Mouse (Mus musculus) cerebellum, postnatal 4 days (tissue): ENCODE results near the gene Tbxas1.
A peak's percentile ranks its signal among the peaks of the same experiment; 100 is the strongest.

Source experiments
- DNase-seq, 2 experiments: peaks; one replicate each; pipeline ENCODE4 v3.0.0; 2022; ENCODE audit warnings: low spot score in 2 of 2, mixed read lengths in 1 of 2

Tbxas1 gene

GRCm38 (mm10) chr6:39050836-39051235 is 175.6 kb downstream of the Tbxas1 start:
- no peak for DNase-seq

- DNase-seq, result no peak
These were observed 176.8 kb downstream of the Tbxas1 start for GRCm38 (mm10) chr6:39051799-39052556.

- DNase-seq, result peak in 1 of 2 experiments; percentile 54
These were observed 177.4 kb downstream of the Tbxas1 start for GRCm38 (mm10) chr6:39052636-39053035.

DNA sequence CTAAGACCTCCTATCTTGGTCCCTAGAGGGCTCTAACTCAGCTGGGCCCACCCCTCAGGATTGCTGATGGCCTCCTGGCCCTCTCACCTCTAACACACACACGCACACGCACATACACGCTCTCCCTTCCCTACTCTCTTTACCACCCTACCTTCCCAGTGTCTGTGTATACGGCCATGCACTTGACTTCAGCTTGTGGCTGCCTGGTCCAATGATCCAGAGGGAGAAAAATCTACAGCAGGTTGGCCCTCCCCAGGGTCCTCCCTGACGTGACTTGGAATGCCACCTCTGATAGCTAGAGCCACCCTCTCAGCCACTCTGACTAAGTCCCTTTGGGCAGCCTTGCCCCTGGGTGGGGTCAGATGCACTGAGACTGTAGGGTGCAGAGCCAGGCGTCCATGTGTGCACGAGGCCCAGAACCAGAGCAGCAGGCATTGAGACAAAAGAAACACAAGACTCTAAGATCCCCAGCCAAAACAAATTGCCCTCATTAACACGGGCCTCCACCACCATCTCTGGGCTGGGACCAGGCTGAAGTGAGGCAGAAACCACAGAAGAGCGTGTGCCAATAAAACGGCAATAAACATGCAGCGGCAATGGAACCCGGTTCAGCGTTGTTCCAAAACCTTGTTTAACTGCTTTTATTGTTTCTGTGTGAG is 179.1 kb downstream of the Tbxas1 start:
- DNase-seq, result no peak

DNA sequence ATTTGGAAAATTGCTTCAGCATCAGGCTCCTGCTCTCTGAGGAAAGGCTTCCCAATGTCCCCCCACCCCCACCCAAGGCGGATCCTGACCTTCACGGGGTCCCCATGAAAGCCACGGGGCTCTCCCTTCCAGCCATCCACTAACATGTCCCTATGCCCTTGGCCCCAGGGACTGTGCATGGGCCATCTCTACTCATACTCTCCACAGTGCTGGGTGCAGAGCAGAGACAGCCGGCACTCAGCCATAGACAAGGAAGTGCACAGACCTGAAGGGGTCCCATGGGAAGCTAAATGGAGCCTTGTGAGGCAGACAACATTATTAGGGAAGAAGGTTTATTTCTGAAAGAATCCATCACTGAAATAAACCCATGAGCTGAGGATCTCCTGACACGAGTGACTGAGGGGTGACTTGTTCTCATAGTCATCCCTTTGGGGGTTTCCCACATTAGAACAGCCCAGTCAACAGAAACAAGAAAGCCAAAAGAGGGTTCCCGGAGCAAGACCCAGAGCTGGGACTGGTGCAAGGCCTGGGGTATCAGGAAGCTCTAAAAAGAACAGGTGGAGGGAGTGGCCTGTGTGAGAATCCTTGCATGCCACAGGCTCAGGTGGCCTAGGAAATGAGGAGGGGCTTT is 179.8 kb downstream of the Tbxas1 start:
- no peak for DNase-seq

DNA sequence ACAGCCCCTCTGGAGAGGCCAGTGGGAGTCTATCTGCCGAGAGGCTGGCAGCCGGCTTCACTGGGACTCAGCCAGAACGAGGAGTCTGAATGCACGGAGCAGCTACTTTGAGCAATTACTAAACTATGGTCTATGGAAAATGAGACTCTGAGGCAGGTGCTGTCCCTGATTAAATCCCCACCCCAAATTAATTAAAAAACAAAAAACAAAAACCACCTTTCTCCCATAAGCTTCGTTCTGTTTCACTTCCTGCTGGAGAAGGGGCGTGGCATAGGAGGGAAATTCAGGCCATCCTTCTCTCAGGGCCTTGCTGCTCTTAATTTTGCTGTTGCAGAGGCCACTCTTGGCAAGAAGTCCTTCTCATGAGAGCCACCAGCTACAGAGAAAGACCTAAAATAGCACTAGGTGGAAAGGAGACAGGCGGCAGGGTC is 180.6 kb downstream of the Tbxas1 start:
- DNase-seq, result no peak

GRCm38 (mm10) chr6:39057161-39057560 is 182.0 kb downstream of the Tbxas1 start:
- DNase-seq, result no peak

DNA sequence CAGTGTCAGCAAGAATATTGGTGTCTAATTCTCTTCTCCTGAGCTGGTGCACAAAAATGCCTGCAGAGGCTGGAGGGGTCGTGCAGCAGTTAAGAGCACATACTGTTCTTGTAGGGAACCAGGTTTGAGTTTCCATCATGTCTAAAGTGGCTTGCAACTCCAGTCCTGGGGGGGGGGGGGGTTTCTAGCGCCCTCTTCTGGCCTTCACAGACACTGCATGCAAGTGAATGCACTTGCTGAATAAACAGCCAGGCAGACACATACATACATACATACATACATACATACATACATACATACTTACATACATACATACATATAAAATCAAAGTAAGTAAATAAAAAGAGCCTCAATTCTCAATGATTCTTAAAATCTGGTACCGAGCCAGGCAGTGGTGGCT is 183.2 kb downstream of the Tbxas1 start:
- no peak for DNase-seq

GRCm38 (mm10) chr6:39058936-39059335 is 183.7 kb downstream of the Tbxas1 start:
- DNase-seq, result no peak

DNA sequence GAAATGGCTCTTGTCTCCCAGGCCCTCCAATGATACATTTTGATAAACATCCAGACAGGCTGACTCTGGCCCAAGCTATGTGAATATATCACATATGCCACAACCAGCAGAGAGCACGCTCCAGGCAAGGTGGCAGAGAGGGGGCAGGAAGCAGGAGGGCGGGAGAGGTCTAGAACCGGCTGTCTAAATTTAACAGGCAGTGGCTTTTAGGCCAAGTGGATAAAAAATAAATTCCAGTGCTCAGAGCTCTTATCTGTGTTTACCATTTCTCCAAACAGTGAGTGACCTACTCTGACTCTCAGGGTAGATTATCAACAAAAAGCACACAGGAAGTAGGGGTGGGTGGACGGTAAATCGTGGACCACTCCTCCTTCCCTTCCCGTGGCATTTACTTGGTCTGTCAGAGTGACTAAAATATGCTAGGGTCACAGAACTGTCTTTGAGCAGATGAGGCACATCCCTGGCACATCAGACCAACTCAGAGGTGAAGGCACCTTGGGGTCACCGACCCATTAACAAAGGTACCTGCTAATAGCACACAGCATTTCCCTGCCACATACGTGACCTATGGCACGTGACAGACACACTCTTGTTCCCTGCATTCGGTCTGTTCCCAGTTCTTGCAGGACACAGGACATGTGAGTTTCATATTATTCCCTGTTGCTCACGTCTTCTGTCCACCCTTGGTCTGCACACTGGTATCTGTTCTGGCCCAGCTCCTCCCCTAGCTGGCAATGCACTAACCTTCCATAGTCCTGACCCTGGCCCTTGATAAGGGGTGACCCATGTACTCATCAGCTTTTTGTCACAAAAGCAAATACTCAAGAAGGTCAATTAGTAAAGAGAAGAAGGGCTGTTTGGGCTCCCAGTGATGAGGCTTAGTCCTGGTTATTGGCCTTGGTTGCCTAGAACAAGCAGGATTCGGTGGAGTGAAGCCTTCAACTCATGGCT is 184.6 kb downstream of the Tbxas1 start:
- DNase-seq, result no peak

DNA sequence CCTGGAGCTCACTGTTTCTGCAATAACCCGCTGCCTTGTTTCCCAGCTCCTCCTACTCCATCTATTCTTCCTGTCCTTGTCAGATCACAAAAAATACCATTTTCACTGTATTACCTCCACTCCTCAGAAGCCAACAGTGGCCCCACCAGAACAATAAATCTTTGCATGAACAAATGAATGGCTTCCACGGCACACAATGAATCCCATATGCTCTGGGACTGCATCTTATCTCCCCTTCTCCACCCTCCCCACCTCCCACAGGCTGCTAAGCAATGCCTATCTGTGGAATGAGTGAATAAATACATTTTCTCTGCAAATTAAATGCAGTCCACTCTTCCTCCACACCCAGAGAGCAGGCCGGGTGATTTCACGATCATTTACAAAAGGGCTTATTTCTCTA is 186.0 kb downstream of the Tbxas1 start:
- DNase-seq, result no peak

- DNase-seq, result no peak
These were observed 188.3 kb downstream of the Tbxas1 start for GRCm38 (mm10) chr6:39063541-39063940.

- peak; percentile 81 to 88 for DNase-seq
These were observed 191.9 kb downstream of the Tbxas1 start for GRCm38 (mm10) chr6:39066935-39067578.

DNA sequence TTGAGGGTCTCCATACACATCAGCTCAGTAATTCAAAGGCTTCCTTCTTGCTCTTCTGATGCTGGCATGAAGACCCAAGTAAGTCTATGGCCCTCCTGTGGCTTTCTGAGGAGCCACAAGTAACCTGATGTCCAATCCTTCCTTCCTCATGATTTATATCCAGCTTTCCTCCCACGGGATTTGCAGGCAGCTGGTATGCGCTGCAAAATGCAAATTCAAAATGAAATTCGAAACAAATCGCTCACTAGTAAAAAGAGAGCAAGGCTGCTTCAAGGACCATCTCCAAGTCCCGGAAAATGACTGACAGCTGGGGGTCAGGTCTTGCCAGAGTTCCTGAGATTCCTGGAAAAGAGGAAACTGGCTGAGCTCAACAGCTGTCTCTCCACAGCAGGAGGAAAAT is 197.5 kb downstream of the Tbxas1 start:
- no peak for DNase-seq

DNA sequence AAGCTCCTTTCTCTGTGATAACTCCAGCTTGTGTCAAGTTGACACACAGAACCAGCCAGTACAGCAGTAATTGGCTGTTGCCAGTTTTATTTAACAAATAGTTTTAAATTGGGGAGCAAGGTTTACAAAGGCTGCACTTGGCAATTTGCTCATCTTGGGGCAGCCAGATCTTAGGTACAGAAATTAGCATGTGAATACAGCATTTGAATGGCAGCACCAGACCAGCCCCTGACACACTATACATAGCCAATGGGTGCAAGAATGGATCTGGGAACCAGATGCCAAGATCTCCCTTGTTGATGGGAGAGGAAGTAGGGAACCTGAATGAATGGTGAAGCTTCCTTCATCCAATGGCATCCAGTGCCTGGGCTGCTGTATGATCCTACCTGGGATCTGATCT is 199.0 kb downstream of the Tbxas1 start:
- DNase-seq, result no peak

DNA sequence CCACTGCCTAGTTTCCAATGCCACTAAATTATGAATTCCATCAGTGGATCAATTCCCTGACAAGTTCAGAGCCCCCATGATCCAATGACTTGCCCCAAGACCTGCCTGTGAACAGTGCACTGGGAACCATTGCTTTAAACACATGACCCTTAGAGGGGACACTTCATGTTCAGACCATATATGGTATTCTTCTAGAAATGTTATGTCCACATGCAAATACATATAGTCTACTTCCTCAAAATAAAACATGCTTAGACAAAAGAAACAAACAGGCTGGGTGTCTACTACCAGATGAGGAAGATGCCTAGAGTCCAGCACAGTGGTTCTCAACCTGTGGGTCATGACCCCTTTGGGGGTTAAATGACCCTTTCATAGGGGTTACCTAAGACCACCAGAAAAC is 201.3 kb downstream of the Tbxas1 start:
- no peak for DNase-seq

DNA sequence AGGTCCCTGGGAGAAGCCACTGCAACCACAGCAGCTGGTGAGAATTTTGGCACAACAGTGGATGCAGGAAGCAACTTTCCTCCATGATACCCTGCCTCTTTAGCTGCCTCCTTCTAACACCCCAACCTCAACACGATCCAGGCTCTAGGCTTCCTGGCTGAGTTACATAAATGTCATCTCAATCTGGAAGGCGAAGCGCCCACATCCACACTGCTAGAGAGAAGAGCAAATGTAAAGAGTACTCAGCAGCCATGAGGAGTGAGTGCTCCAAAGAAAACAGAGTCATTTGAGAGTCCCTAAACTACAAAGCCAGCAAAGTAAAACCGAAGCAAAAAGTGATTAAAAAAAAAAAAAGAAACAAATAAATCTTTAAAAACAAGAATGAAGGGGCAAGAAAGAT is 229.4 kb downstream of the Tbxas1 start:
- no peak for DNase-seq

- no peak for DNase-seq
These were observed 231.6 kb downstream of the Tbxas1 start for GRCm38 (mm10) chr6:39106812-39107211.

GRCm38 (mm10) chr6:39112701-39113100 is 237.5 kb downstream of the Tbxas1 start:
- DNase-seq, result no peak

GRCm38 (mm10) chr6:39113141-39113540 is 237.9 kb downstream of the Tbxas1 start:
- DNase-seq, result no peak

- no peak for DNase-seq
These were observed 240.2 kb downstream of the Tbxas1 start for GRCm38 (mm10) chr6:39115438-39115837.
